Mouse (Mus musculus) brown adipose tissue, adult 24 weeks (tissue): ENCODE results near the gene Acaa1a. TPM values are rescaled to one million over a fixed set of nuclear protein-coding genes. Genes with fewer than 3 reads are reported as not detected.

ENCODE experiments used
- H3K27ac ChIP-seq: fragments of 200-500 bp; replicated peaks from 2 replicates; pipeline ENCODE4 v1.5.1; 2012; ENCODE audit warnings: low read depth, mild to moderate bottlenecking, low read length
- H3K4me1 ChIP-seq: fragments of 200-500 bp; 2 replicates; pipeline ENCODE4 v1.6.1; 2012; ENCODE audit warnings: low read length, mixed read lengths; ENCODE audit not compliant: control insufficient read depth, insufficient read depth, insufficient read length
- H3K4me3 ChIP-seq: fragments of 200-500 bp; 2 replicates; pipeline ENCODE4 v1.5.1; 2012; ENCODE audit warnings: low read depth, mild to moderate bottlenecking, low read length, moderate library complexity; ENCODE audit not compliant: insufficient read depth
- polyA plus RNA-seq: library from polyadenylated mRNA; stranded (reverse); fragments of >200 nt; gene quantifications from 2 replicates; pipeline ENCODE4 v1.2.4, GENCODE M21; 2012; ENCODE audit not compliant: missing spikeins, insufficient read depth, insufficient read length

The Acaa1a gene
- polyA plus RNA-seq, 1 experiment: 82.7 TPM

GRCm38 (mm10) chr9:119390214-119390613, 50.7 kb downstream of the Acaa1a start:
- Histone ChIP-seq H3K4me1 (no peaks in the 10 kb centered on the region), H3K27ac (no peak overlapping the region), H3K4me3 (no peak overlapping the region)

- Histone ChIP-seq H3K4me1 (no peaks in the 10 kb centered on the region), H3K27ac (no peak overlapping the region), H3K4me3 (no peak overlapping the region)
These were observed 55.3 kb downstream of the Acaa1a start for GRCm38 (mm10) chr9:119394808-119395207.

Other genes starting within 250 kb of the Acaa1a start
- gene Plcd1, start 246.2 kb upstream of the Acaa1a start, polyA plus RNA-seq: 12.0 and 17.2 TPM in 2 replicates
- gene Dlec1, start 237.2 kb upstream of the Acaa1a start, polyA plus RNA-seq: 0.46 and 1.4 TPM in 2 replicates
- gene Acaa1b, start 182.6 kb upstream of the Acaa1a start, polyA plus RNA-seq: 25.2 and 31.9 TPM in 2 replicates
- not detected in 2 replicates for gene Gm47289, start 180.5 kb upstream of the Acaa1a start, polyA plus RNA-seq
- gene Slc22a13, start 130.6 kb upstream of the Acaa1a start, polyA plus RNA-seq: not detected in 2 replicates
- 18.3 and 19.4 TPM in 2 replicates for gene Oxsr1, start 17.2 kb upstream of the Acaa1a start, polyA plus RNA-seq
- gene Myd88, start 1.7 kb downstream of the Acaa1a start, polyA plus RNA-seq: 11.2 and 13.3 TPM in 2 replicates
- gene Xylb, start 17.7 kb downstream of the Acaa1a start, polyA plus RNA-seq: 1.2 and 1.7 TPM in 2 replicates
- gene Slc22a14, start 25.9 kb downstream of the Acaa1a start, polyA plus RNA-seq: not detected in 2 replicates
- gene Acvr2b, start 62.4 kb downstream of the Acaa1a start, polyA plus RNA-seq: 1.8 and 5.3 TPM in 2 replicates
- 2.1 and 2.7 TPM in 2 replicates for gene Exog, start 105.3 kb downstream of the Acaa1a start, polyA plus RNA-seq
- gene Scn5a, start 239.3 kb downstream of the Acaa1a start, polyA plus RNA-seq: not detected in 2 replicates